Mouse (Mus musculus): Measurements from ENCODE around the gene Pnpla2. TPM values are rescaled to one million over a fixed set of nuclear protein-coding genes. Genes with fewer than 3 reads are reported as not detected.

Pnpla2 gene
- polyA plus RNA-seq, 1 experiment from 2014 or later: 17.8 TPM

- ATAC-seq: no peak
- Histone ChIP-seq H3K9ac (peak overlapping the region; percentile 29), H3K9me3 (replicated peaks) (no peaks in the 10 kb centered on the region), H3K4me1 (peaks cover 71% of the 10 kb centered on the region), H3K4me2 (peak overlapping the region; percentile 96), H3K27ac (no peak overlapping the region), H3K36me3 (peaks cover 51% of the 10 kb centered on the region), H3K4me3 (peak overlapping the region; percentile 56), H3K27me3 (replicated peaks) (no peaks in the 10 kb centered on the region)
- WGBS (ENCODE audit: insufficient replicate concordance): 74% methylated on average over 15 of the region's 15 CpGs
Measured at GRCm38 (mm10) chr7:141433517-141434400, 21.2 kb upstream of the Pnpla2 start.

GRCm38 (mm10) chr7:141434464-141434863 lies 20.5 kb upstream of the Pnpla2 start:
- WGBS (ENCODE audit: insufficient replicate concordance): 46% methylated on average over 8 of the region's 8 CpGs
- peak overlapping the region; percentile 56 for H3K4me3 ChIP-seq
- 0 out of 2 replicates have a peak overlapping the region, but pooled peaks have one; percentile 68 for H3K27ac ChIP-seq
- H3K4me1 ChIP-seq: peaks cover 64% of the 10 kb centered on the region
- peak overlapping the region; percentile 64 for H3K9ac ChIP-seq
- peaks cover 58% of the 10 kb centered on the region for H3K36me3 ChIP-seq
- no peaks in the 10 kb centered on the region for H3K27me3 ChIP-seq (replicated peaks)
- H3K4me2 ChIP-seq: peak overlapping the region; percentile 96
- ATAC-seq: no peak
- H3K9me3 ChIP-seq (replicated peaks): no peaks in the 10 kb centered on the region

DNA sequence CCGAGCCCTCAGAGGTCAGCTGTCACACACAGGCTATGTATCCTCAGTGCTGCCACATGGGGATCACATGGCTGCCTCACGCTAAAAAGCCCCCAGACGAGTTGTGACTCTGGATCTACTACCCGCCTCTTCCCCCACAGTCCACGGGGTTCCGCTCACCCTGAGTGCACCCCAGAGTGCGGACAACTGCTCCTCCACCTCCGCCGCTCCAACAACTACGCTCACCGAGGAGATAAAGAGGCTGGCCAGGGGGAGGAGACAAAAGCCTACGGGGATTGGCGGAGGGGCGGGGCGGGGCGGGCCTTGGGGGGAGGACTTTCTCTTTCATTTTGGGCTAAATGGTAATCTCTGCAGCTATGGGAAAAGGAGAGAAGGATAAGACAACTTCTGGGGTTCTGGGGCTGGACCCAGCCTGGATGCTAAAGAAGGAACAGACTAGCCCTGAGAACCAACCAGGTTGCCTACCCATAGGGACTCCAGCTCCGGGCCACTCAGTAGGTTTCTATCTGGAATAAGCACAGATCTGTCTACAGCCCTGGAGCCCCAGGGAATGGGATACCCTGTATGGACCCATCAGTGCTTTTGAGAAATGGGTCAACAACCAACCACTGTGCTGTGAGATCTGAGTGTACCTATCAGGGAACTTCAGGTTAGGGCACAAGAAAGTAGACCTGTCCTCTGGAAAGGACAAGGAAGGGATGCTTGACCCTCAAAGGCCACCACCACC lies 19.7 kb upstream of the Pnpla2 start:
- Histone ChIP-seq H3K36me3 (peaks cover 64% of the 10 kb centered on the region), H3K4me3 (peak overlapping the region; percentile 56), H3K9ac (peak overlapping the region; percentile 64), H3K9me3 (replicated peaks) (no peaks in the 10 kb centered on the region), H3K4me1 (peaks cover 58% of the 10 kb centered on the region), H3K27me3 (replicated peaks) (no peaks in the 10 kb centered on the region), H3K27ac (peak overlapping the region; percentile 71), H3K4me2 (peak overlapping the region; percentile 96)
- ATAC-seq: peak; percentile 74
- WGBS (ENCODE audit: insufficient replicate concordance): 5% methylated on average over 17 of the region's 17 CpGs

GRCm38 (mm10) chr7:141435856-141436522 lies 19.0 kb upstream of the Pnpla2 start:
- ATAC-seq: no peak
- Histone ChIP-seq H3K27ac (peak overlapping the region; percentile 71), H3K4me3 (peak overlapping the region; percentile 65), H3K9ac (no peak overlapping the region; the same call in 1 of the 2 replicates), H3K36me3 (peaks cover 64% of the 10 kb centered on the region), H3K27me3 (replicated peaks) (no peaks in the 10 kb centered on the region), H3K4me1 (peaks cover 65% of the 10 kb centered on the region), H3K4me2 (peak overlapping the region; percentile 96), H3K9me3 (replicated peaks) (no peaks in the 10 kb centered on the region)
- WGBS (ENCODE audit: insufficient replicate concordance): 72% methylated on average over 9 of the region's 9 CpGs

- Histone ChIP-seq H3K4me1 (peaks cover 70% of the 10 kb centered on the region), H3K27ac (peak overlapping the region; percentile 71), H3K9ac (peak overlapping the region; percentile 74), H3K27me3 (replicated peaks) (no peaks in the 10 kb centered on the region), H3K4me2 (peak overlapping the region; percentile 96), H3K36me3 (peaks cover 64% of the 10 kb centered on the region), H3K9me3 (replicated peaks) (no peaks in the 10 kb centered on the region), H3K4me3 (peak overlapping the region; percentile 65)
- 29% methylated on average over 2 of the region's 2 CpGs for WGBS (ENCODE audit: insufficient replicate concordance)
- ATAC-seq: no peak
Measured at GRCm38 (mm10) chr7:141436523-141436892, 18.5 kb upstream of the Pnpla2 start.

DNA sequence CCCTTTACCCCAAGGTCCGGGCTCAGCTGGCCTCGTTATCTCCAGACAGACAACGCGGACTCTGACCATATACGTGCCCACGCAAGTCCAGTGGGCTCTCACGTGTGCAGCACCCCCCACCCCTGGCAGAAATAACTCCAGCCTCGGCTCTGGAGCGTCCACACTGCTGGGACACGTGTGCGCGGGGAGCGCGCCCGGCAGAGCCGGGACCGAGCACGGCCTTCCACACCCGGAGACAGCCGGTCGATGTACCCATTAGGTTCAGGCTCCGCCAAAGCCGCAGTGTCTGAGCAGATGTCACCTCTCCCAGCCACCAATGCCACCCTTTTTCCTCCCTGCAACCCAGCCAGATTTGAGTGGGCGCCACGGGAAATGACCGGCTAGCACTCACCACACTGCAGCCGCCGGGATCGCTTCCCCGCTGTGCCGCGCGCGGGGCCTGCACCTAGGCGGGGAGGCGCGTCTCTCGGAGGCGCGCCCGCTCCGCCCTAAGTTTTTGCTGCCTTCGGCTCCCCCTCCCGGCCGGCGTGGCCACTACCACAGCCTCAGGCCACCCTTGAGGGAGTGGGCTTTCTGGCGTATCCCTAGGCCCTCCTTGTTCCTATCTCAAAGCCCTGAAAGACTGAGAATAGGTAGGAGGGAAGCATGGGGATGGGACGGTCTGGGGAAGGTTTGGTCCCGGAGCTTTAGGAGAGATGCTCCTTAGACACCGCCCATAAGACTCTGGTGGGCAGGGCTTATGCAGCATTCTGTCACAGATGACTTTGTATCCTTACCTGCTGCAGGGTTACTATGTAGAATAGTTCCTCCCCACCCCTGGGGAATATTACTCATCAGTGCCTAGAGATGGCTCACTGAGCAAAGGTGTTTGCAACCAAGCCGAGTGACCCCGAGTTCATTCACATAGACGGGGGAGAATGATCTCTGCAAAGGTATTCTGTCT lies 17.5 kb upstream of the Pnpla2 start, which contains the start of gene Slc25a22:
Gene Slc25a22, minus strand, starts transcription at position 715 of the 943 bp plus-strand sequence.
- Histone ChIP-seq H3K4me3 (peak within 1 kb of the TSS; percentile 65), H3K9ac (peak within 1 kb of the TSS; percentile 74), H3K27me3 (replicated peaks) (no peaks in the 10 kb centered on the region), H3K4me1 (peaks cover 77% of the 10 kb centered on the region), H3K9me3 (replicated peaks) (no peaks in the 10 kb centered on the region), H3K36me3 (peaks cover 64% of the 10 kb centered on the region), H3K27ac (peak within 1 kb of the TSS; percentile 71), H3K4me2 (peak within 1 kb of the TSS; percentile 96)
- WGBS (ENCODE audit: insufficient replicate concordance): 7% methylated on average over 53 of the region's 53 CpGs
- peak; percentile 74 for ATAC-seq

DNA sequence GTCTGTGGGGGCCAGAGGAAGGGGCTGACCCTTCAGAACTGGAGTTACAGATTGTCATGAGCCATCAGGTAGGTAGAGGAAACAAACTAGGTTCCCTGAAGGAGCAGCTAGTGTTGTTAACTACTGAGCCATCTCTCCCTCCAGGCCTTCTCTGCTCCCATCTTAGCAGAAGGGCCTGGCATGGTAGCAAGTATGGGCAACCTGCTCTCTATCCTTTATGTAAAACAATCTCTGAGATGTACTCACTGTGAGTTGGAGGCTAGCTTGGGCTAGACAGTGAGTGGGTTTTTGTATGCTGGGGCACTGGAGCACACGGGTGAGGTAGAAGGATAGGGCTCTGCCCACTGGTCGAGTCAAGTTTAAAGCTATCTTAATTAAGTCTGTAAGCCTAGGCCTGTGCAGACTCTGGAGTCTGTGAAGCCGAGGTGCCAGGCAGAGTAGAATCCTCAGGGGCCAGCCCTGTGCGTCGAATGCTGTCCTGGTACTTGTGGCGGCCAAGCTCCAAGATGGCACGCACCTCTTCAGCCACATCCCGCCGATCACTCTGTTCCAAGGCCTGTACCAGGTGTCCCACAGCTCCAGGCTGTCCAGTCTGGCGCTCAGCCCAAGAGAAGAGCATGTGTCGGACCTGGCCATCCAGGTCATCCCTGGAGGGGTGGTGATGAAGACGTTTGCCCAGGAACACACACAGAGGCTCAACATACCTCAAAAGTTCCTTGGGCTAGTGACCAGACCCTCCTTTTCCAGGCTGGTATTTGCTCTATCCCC lies 16.6 kb upstream of the Pnpla2 start:
- H3K27ac ChIP-seq: peak overlapping the region; percentile 15
- 0 out of 2 replicates have a peak overlapping the region, but pooled peaks have one; percentile 65 for H3K4me3 ChIP-seq
- 89% methylated on average over 12 of the region's 12 CpGs for WGBS (ENCODE audit: insufficient replicate concordance)
- H3K4me1 ChIP-seq: peaks cover 81% of the 10 kb centered on the region
- peaks cover 60% of the 10 kb centered on the region for H3K36me3 ChIP-seq
- H3K9ac ChIP-seq: no peak overlapping the region
- no peaks in the 10 kb centered on the region for H3K9me3 ChIP-seq (replicated peaks)
- no peak overlapping the region for H3K4me2 ChIP-seq
- no peaks in the 10 kb centered on the region for H3K27me3 ChIP-seq (replicated peaks)
- ATAC-seq: no peak

GRCm38 (mm10) chr7:141439140-141439679 lies 15.8 kb upstream of the Pnpla2 start:
- ATAC-seq: no peak
- Histone ChIP-seq H3K36me3 (peaks cover 52% of the 10 kb centered on the region), H3K9me3 (replicated peaks) (no peaks in the 10 kb centered on the region), H3K4me1 (peaks cover 78% of the 10 kb centered on the region), H3K9ac (no peak overlapping the region), H3K4me3 (no peak overlapping the region), H3K4me2 (no peak overlapping the region), H3K27ac (no peak overlapping the region), H3K27me3 (replicated peaks) (no peaks in the 10 kb centered on the region)
- 90% methylated on average over 10 of the region's 10 CpGs for WGBS (ENCODE audit: insufficient replicate concordance)

- Histone ChIP-seq H3K27ac (no peak overlapping the region), H3K4me2 (no peak overlapping the region), H3K27me3 (replicated peaks) (no peaks in the 10 kb centered on the region), H3K36me3 (peaks cover 52% of the 10 kb centered on the region), H3K9me3 (replicated peaks) (no peaks in the 10 kb centered on the region), H3K9ac (no peak overlapping the region), H3K4me3 (no peak overlapping the region), H3K4me1 (peaks cover 78% of the 10 kb centered on the region)
- 93% methylated on average over 11 of the region's 11 CpGs for WGBS (ENCODE audit: insufficient replicate concordance)
- no peak for ATAC-seq
Measured at GRCm38 (mm10) chr7:141439811-141440210, 15.2 kb upstream of the Pnpla2 start.

DNA sequence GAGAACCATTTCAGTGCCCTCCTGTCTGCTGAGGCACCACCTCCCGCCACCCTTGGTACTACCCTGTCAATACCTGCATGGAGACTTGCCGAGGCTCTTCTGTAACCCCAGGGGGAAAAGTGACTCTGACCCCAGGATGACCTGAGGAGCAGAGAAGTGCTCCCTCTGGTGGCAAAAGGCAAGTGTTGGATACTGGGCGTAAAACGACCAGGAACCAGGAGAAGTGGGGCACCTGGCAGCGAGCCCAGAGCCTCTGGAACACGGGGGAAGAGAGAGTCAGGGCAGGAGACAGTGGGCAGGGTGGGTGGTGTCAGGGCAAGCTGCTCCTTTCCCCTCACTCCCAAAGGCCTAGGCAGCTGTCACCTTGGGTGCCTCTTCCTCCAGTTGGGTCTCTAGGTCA lies 14.4 kb upstream of the Pnpla2 start:
- WGBS (ENCODE audit: insufficient replicate concordance): 46% methylated on average over 6 of the region's 6 CpGs
- Histone ChIP-seq H3K27ac (no peak overlapping the region), H3K27me3 (replicated peaks) (no peaks in the 10 kb centered on the region), H3K9me3 (replicated peaks) (no peaks in the 10 kb centered on the region), H3K4me1 (peaks cover 72% of the 10 kb centered on the region), H3K4me3 (no peak overlapping the region), H3K9ac (peak overlapping the region; percentile 83; the same call in 1 of the 2 replicates), H3K4me2 (no peak overlapping the region), H3K36me3 (peaks cover 52% of the 10 kb centered on the region)
- no peak for ATAC-seq

Measured in liver, embryonic 12.5 days (tissue).